Mouse (Mus musculus): ENCODE data around the gene Slc35a5. TPM values are rescaled to one million over a fixed set of nuclear protein-coding genes. Genes with fewer than 3 reads are reported as not detected.

Slc35a5 gene
- total RNA-seq, 1 experiment: 10.0 TPM

- in situ Hi-C loops (cut with MboI; ENCODE audit: low sequenced_read_pairs in 2 of 2, unreplicated experiment in 2 of 2): no loop called here
- H3K4me1 ChIP-seq (ENCODE audit: control insufficient read depth in 2 of 2, insufficient read depth in 2 of 2, low read length in 2 of 2, poor library complexity in 1 of 2): peaks cover 0 to 2% of the 10 kb centered on the region in 2 experiments; a peak in 1 of 4 replicates
- H3K9me3 ChIP-seq (ENCODE audit: control insufficient read depth, insufficient read depth, low read depth, low read length): no peaks in the 10 kb centered on the region
- TF ChIP-seq CHD2 (IDR thresholded peaks at IDR 0.05; ENCODE audit: low read depth, low read length) (no peak), ZC3H11A (IDR thresholded peaks at IDR 0.05; ENCODE audit: borderline replicate concordance, low read depth, low read length) (no peak), ZNF384 (IDR thresholded peaks at IDR 0.05; ENCODE audit: low read depth, low read length) (no peak), HCFC1 (IDR thresholded peaks at IDR 0.05; ENCODE audit: borderline replicate concordance, insufficient read depth, low read length) (no peak), MAFK (IDR thresholded peaks at IDR 0.05; ENCODE audit: insufficient read depth, low read depth, low read length) (no peak)
- no peak overlapping the region for H3K27ac ChIP-seq (ENCODE audit: insufficient read depth, low read depth, low read length, poor library complexity, severe bottlenecking)
- no peak overlapping the region for H3K9ac ChIP-seq (ENCODE audit: insufficient read depth, low read depth, low read length, poor library complexity, severe bottlenecking)
- no peaks in the 10 kb centered on the region for H3K36me3 ChIP-seq (ENCODE audit: control insufficient read depth, insufficient read depth, low read length, poor library complexity, severe bottlenecking)
- DNase-seq (ENCODE audit: low read depth, low spot score): no peak
- H3K4me3 ChIP-seq (ENCODE audit: insufficient read depth in 1 of 2, low read depth in 1 of 2, low read length in 2 of 2, poor library complexity in 1 of 2, severe bottlenecking in 1 of 2): no peak overlapping the region
These were observed 60.2 kb downstream of the Slc35a5 start for GRCm38 (mm10) chr16:45098186-45098885.

GRCm38 (mm10) chr16:45097467-45097866 lies 61.0 kb downstream of the Slc35a5 start:
- no peak overlapping the region for H3K27ac ChIP-seq (ENCODE audit: insufficient read depth, low read depth, low read length, poor library complexity, severe bottlenecking)
- H3K4me1 ChIP-seq (ENCODE audit: control insufficient read depth in 2 of 2, insufficient read depth in 2 of 2, low read length in 2 of 2, poor library complexity in 1 of 2): peaks cover 0 to 2% of the 10 kb centered on the region in 2 experiments; a peak in 1 of 4 replicates
- H3K4me3 ChIP-seq (ENCODE audit: insufficient read depth in 1 of 2, low read depth in 1 of 2, low read length in 2 of 2, poor library complexity in 1 of 2, severe bottlenecking in 1 of 2): no peak overlapping the region
- TF ChIP-seq MAFK (IDR thresholded peaks at IDR 0.05; ENCODE audit: insufficient read depth, low read depth, low read length): no peak
- no peak for TF ChIP-seq HCFC1 (IDR thresholded peaks at IDR 0.05; ENCODE audit: borderline replicate concordance, insufficient read depth, low read length)
- no peak for TF ChIP-seq ZC3H11A (IDR thresholded peaks at IDR 0.05; ENCODE audit: borderline replicate concordance, low read depth, low read length)
- no peak overlapping the region for H3K9ac ChIP-seq (ENCODE audit: insufficient read depth, low read depth, low read length, poor library complexity, severe bottlenecking)
- in situ Hi-C loops (cut with MboI; ENCODE audit: low sequenced_read_pairs in 2 of 2, unreplicated experiment in 2 of 2): no loop called here
- no peaks in the 10 kb centered on the region for H3K36me3 ChIP-seq (ENCODE audit: control insufficient read depth, insufficient read depth, low read length, poor library complexity, severe bottlenecking)
- no peak for DNase-seq (ENCODE audit: low read depth, low spot score)
- no peaks in the 10 kb centered on the region for H3K9me3 ChIP-seq (ENCODE audit: control insufficient read depth, insufficient read depth, low read depth, low read length)

GRCm38 (mm10) chr16:45095561-45096482 lies 62.7 kb downstream of the Slc35a5 start:
- DNase-seq (ENCODE audit: low read depth, low spot score): no peak
- Histone ChIP-seq H3K4me1 (ENCODE audit: control insufficient read depth in 2 of 2, insufficient read depth in 2 of 2, low read length in 2 of 2, poor library complexity in 1 of 2) (peaks cover 0 to 2% of the 10 kb centered on the region in 2 experiments; a peak in 1 of 4 replicates), H3K27ac (ENCODE audit: insufficient read depth, low read depth, low read length, poor library complexity, severe bottlenecking) (no peak overlapping the region), H3K9me3 (ENCODE audit: control insufficient read depth, insufficient read depth, low read depth, low read length) (no peaks in the 10 kb centered on the region), H3K4me3 (ENCODE audit: insufficient read depth in 1 of 2, low read depth in 1 of 2, low read length in 2 of 2, poor library complexity in 1 of 2, severe bottlenecking in 1 of 2) (no peak overlapping the region), H3K9ac (ENCODE audit: insufficient read depth, low read depth, low read length, poor library complexity, severe bottlenecking) (no peak overlapping the region), H3K36me3 (ENCODE audit: control insufficient read depth, insufficient read depth, low read length, poor library complexity, severe bottlenecking) (no peaks in the 10 kb centered on the region)
- TF ChIP-seq HCFC1 (IDR thresholded peaks at IDR 0.05; ENCODE audit: borderline replicate concordance, insufficient read depth, low read length) (no peak), ZC3H11A (IDR thresholded peaks at IDR 0.05; ENCODE audit: borderline replicate concordance, low read depth, low read length) (no peak), CHD2 (IDR thresholded peaks at IDR 0.05; ENCODE audit: low read depth, low read length) (no peak), ZNF384 (IDR thresholded peaks at IDR 0.05; ENCODE audit: low read depth, low read length) (no peak), MAFK (IDR thresholded peaks at IDR 0.05; ENCODE audit: insufficient read depth, low read depth, low read length) (no peak)
- in situ Hi-C loops (cut with MboI; ENCODE audit: low sequenced_read_pairs in 2 of 2, unreplicated experiment in 2 of 2): no loop called here

GRCm38 (mm10) chr16:45095030-45095429 lies 63.5 kb downstream of the Slc35a5 start:
- no peak for DNase-seq (ENCODE audit: low read depth, low spot score)
- H3K9ac ChIP-seq (ENCODE audit: insufficient read depth, low read depth, low read length, poor library complexity, severe bottlenecking): no peak overlapping the region
- H3K9me3 ChIP-seq (ENCODE audit: control insufficient read depth, insufficient read depth, low read depth, low read length): no peaks in the 10 kb centered on the region
- TF ChIP-seq CHD2 (IDR thresholded peaks at IDR 0.05; ENCODE audit: low read depth, low read length): no peak
- TF ChIP-seq HCFC1 (IDR thresholded peaks at IDR 0.05; ENCODE audit: borderline replicate concordance, insufficient read depth, low read length): no peak
- TF ChIP-seq ZC3H11A (IDR thresholded peaks at IDR 0.05; ENCODE audit: borderline replicate concordance, low read depth, low read length): no peak
- no peak for TF ChIP-seq MAFK (IDR thresholded peaks at IDR 0.05; ENCODE audit: insufficient read depth, low read depth, low read length)
- no peak for TF ChIP-seq ZNF384 (IDR thresholded peaks at IDR 0.05; ENCODE audit: low read depth, low read length)
- in situ Hi-C loops (cut with MboI; ENCODE audit: low sequenced_read_pairs in 2 of 2, unreplicated experiment in 2 of 2): no loop called here
- H3K27ac ChIP-seq (ENCODE audit: insufficient read depth, low read depth, low read length, poor library complexity, severe bottlenecking): no peak overlapping the region
- no peaks in the 10 kb centered on the region for H3K36me3 ChIP-seq (ENCODE audit: control insufficient read depth, insufficient read depth, low read length, poor library complexity, severe bottlenecking)
- H3K4me1 ChIP-seq (ENCODE audit: control insufficient read depth in 2 of 2, insufficient read depth in 2 of 2, low read length in 2 of 2, poor library complexity in 1 of 2): peaks cover 0 to 2% of the 10 kb centered on the region in 2 experiments; a peak in 1 of 4 replicates
- no peak overlapping the region for H3K4me3 ChIP-seq (ENCODE audit: insufficient read depth in 1 of 2, low read depth in 1 of 2, low read length in 2 of 2, poor library complexity in 1 of 2, severe bottlenecking in 1 of 2)
